Mouse (Mus musculus) embryonic facial prominence, embryonic 11.5 days (tissue): Measurements from ENCODE around the gene Fam19a2. TPM values are rescaled to one million over a fixed set of nuclear protein-coding genes. Genes with fewer than 3 reads are reported as not detected.

Experiments used
- ATAC-seq: fragments of 200-750 bp; cut with Nextera tagmentation; replicated peaks from 2 replicates; pipeline ENCODE4 v1.8.0; 2017; ENCODE audit warnings: low read depth; ENCODE audit not compliant: insufficient number of reproducible peaks, low FRiP score, low TSS enrichment
- DNase-seq: peaks from one replicate; pipeline ENCODE4 v3.0.0-alpha.2; 2015; ENCODE audit warnings: low spot score
- H3K27ac ChIP-seq: fragments of 300-500 bp; sonication (generic); replicated peaks from 2 replicates; pipeline ENCODE4 v1.5.1; 2014; ENCODE audit warnings: mild to moderate bottlenecking, low read depth, low read length, control low read depth
- H3K27me3 ChIP-seq: fragments of 300-500 bp; sonication (generic); 2 replicates; pipeline ENCODE4 v1.6.1; 2014; ENCODE audit warnings: mild to moderate bottlenecking, low read length, moderate library complexity, mixed read lengths; ENCODE audit not compliant: control insufficient read depth, insufficient read depth
- H3K36me3 ChIP-seq: fragments of 300-500 bp; sonication (generic); replicated peaks from 2 replicates; pipeline ENCODE4 v1.6.1; 2014; ENCODE audit warnings: low read depth, mild to moderate bottlenecking, low read length, moderate library complexity, mixed read lengths; ENCODE audit not compliant: control insufficient read depth, insufficient read depth
- H3K4me1 ChIP-seq: fragments of 300-500 bp; sonication (generic); 2 replicates; pipeline ENCODE4 v1.6.1; 2014; ENCODE audit warnings: low read length, mixed read lengths; ENCODE audit not compliant: control insufficient read depth, insufficient read depth
- H3K4me2 ChIP-seq: fragments of 300-500 bp; sonication (generic); 2 replicates; pipeline ENCODE4 v1.6.1; 2014; ENCODE audit warnings: low read depth, mild to moderate bottlenecking, control low read depth, low read length, moderate library complexity
- H3K4me3 ChIP-seq: fragments of 300-500 bp; sonication (generic); 2 replicates; pipeline ENCODE4 v1.5.1; 2014; ENCODE audit warnings: low read depth, low read length, control low read depth
- H3K9ac ChIP-seq: fragments of 300-500 bp; sonication (generic); replicated peaks from 2 replicates; pipeline ENCODE4 v1.6.1; 2014; ENCODE audit warnings: mild to moderate bottlenecking, control low read depth, low read length
- H3K9me3 ChIP-seq: fragments of 300-500 bp; sonication (generic); replicated peaks from 2 replicates; pipeline ENCODE4 v1.6.1; 2016; ENCODE audit warnings: mild to moderate bottlenecking, low read length, inconsistent platforms, mixed read lengths; ENCODE audit not compliant: control insufficient read depth
- WGBS: fragments of 180-500 bp; shearing (Covaris S2); extraction: QIAGEN DNeasy Blood & Tissue Kit; methylation state at CpG from one replicate; pipeline ENCODE4 v1.1.7; 2014; 5-methylcytosine and 5-hydroxymethylcytosine counted together
- polyA plus RNA-seq: library from polyadenylated mRNA; unstranded; fragments of >200 nt; fragmentation: Nextera tagmentation; extraction: Ambion mirVana; gene quantifications from 2 replicates; pipeline ENCODE4 v1.2.1, GENCODE M21; 2014

Fam19a2 gene
- polyA plus RNA-seq: 7.8 and 8.2 TPM in 2 replicates

DNA sequence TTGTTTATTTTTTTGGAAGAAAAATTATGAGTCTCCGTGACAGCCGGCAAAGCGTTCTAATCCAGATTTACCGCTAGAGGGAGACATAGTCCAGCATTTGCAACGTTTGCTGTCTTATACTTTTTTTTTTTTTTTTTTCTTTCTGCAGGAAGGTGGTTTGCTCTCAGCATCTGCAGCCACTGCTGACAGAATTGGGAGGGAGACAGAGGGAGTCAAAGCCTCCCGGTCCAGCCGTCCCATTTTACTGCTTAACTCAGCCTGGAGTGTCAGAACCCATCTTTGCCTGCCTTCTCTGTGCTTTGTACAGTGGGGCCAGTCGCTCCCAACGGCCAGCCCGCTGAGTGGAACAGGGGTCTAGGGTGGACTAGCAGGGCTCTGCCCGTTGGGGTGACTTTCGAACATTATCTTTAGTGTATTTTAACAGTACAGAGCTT lies at the start of gene Fam19a2:
TSS of gene Fam19a2 (plus strand) at position 121 of the 434 bp plus-strand sequence.
- H3K4me1 ChIP-seq: no peaks in the 10 kb centered on the region
- H3K27ac ChIP-seq: no peak within 1 kb of the TSS
- H3K9ac ChIP-seq: peak within 1 kb of the TSS; percentile 59
- DNase-seq (peak; percentile 90), ATAC-seq (peak; percentile 20; the same call in 1 of the 2 replicates)
- H3K36me3 ChIP-seq: no peaks in the 10 kb centered on the region
- peaks cover 8% of the 10 kb centered on the region; the same call in 1 of the 2 replicates for H3K27me3 ChIP-seq
- H3K9me3 ChIP-seq: no peaks in the 10 kb centered on the region
- 1% methylated on average over 12 of the region's 12 CpGs for WGBS
- H3K4me2 ChIP-seq: peak within 1 kb of the TSS; percentile 93
- peak within 1 kb of the TSS; percentile 54 for H3K4me3 ChIP-seq

DNA sequence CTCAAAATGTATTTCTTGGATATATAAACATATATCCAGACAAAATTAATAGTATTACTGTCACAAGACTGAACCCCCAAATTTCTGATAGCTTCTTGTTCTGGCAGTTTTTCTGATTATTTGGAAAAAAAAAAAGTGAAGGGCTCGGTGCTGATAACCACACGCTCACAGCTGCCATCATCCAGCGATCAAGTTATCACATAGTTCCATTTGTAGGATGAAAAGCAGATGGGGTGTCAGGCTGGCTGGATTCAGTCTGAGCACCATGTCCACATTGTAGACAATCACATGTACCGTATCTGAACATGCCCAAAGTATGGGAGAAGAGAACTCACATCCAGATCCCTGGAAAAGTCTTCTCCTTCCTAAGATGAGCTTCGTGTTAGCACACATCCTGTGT lies 41.0 kb upstream of the Fam19a2 start:
- no peak for ATAC-seq
- Histone ChIP-seq H3K36me3 (no peaks in the 10 kb centered on the region), H3K4me1 (no peaks in the 10 kb centered on the region), H3K4me3 (no peak overlapping the region), H3K9ac (no peak overlapping the region), H3K4me2 (no peak overlapping the region), H3K9me3 (no peaks in the 10 kb centered on the region), H3K27ac (no peak overlapping the region), H3K27me3 (no peaks in the 10 kb centered on the region)
- WGBS: 88% methylated on average over 5 of the region's 5 CpGs
- DNase-seq: no peak

DNA sequence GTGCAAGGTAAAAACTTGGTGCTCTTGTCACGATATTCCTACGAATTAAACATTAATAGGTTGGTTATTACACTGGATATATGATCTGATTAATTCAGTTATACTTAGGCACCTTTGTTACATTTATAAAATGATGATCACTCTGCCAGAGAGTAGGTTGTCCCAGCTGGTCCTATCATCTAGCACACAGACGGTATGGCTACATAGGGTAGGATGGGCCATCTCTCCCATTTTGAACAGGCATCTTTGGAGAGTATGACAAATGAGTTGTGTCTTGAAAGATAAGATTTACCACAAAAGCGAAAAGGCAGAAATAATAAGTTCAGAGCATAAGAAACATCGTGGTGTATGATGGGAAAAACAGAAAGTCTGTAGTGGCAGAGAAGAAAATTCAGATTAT lies 34.4 kb upstream of the Fam19a2 start:
- ATAC-seq (no peak), DNase-seq (no peak)
- Histone ChIP-seq H3K36me3 (no peaks in the 10 kb centered on the region), H3K27ac (no peak overlapping the region), H3K4me2 (no peak overlapping the region), H3K4me1 (no peaks in the 10 kb centered on the region), H3K9ac (no peak overlapping the region), H3K9me3 (no peaks in the 10 kb centered on the region), H3K4me3 (no peak overlapping the region), H3K27me3 (no peaks in the 10 kb centered on the region)
- 91% methylated on average over 5 of the region's 5 CpGs for WGBS

DNA sequence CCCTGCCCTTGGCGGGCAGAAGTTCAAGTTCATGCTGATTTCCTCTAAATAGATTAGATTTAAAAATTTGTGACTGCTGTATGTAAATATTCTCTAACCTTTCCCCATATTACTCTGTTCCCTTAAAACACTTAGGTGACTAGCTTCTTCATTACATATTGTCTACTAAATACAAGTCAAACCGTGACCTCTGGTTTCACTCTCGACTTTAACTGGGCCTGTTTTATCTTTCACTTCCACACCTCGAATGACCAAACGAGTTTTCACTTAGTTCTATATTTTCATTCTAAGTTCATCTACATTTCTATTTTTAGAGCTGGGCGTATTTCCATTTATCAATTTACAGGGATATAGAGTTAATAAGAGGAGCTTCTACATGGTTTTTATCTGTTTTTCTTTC lies 15.7 kb upstream of the Fam19a2 start:
- H3K4me1 ChIP-seq: no peaks in the 10 kb centered on the region
- no peaks in the 10 kb centered on the region for H3K27me3 ChIP-seq
- WGBS: 89% methylated on average over 6 of the region's 6 CpGs
- H3K36me3 ChIP-seq: no peaks in the 10 kb centered on the region
- no peaks in the 10 kb centered on the region for H3K9me3 ChIP-seq
- no peak for ATAC-seq
- no peak overlapping the region for H3K4me3 ChIP-seq
- H3K9ac ChIP-seq: no peak overlapping the region
- H3K27ac ChIP-seq: no peak overlapping the region
- no peak for DNase-seq
- H3K4me2 ChIP-seq: no peak overlapping the region

DNA sequence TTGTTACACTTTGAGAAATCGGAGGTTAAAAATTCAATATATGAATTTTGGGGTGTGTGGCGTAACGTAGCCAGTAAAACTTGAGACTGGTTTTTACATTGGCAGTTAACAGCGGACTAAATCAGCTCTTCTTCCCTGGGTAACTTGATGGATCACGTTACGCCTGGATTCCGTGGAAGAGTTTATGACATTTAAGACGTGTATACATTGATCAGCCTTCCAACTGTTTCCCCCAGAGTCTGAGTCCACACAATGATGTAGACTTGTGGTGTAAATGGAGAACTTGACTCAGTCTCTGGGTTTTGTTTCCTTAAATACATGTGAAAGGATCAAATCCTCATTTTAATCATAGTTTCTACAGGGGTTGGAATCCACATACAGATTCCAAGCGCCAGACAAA lies 11.9 kb upstream of the Fam19a2 start:
- H3K36me3 ChIP-seq: no peaks in the 10 kb centered on the region
- ATAC-seq: no peak

GRCm38 (mm10) chr10:123254299-123254698 lies 9.5 kb upstream of the Fam19a2 start:
- peak; percentile 69 for DNase-seq
- H3K4me2 ChIP-seq: no peak overlapping the region
- H3K4me3 ChIP-seq: no peak overlapping the region
- H3K9me3 ChIP-seq: no peaks in the 10 kb centered on the region
- no peak overlapping the region for H3K27ac ChIP-seq
- H3K36me3 ChIP-seq: no peaks in the 10 kb centered on the region
- ATAC-seq: no peak
- H3K4me1 ChIP-seq: no peaks in the 10 kb centered on the region
- no peak overlapping the region for H3K9ac ChIP-seq
- H3K27me3 ChIP-seq: no peaks in the 10 kb centered on the region
- WGBS: 36% methylated on average over 5 of the region's 5 CpGs

More for the DNA sequence above, 11.9 kb upstream of the Fam19a2 start:
- H3K27ac ChIP-seq: no peak overlapping the region
- H3K27me3 ChIP-seq: no peaks in the 10 kb centered on the region
- DNase-seq: peak; percentile 42
- no peak overlapping the region for H3K9ac ChIP-seq
- H3K4me3 ChIP-seq: no peak overlapping the region
- no peaks in the 10 kb centered on the region for H3K4me1 ChIP-seq
- no peaks in the 10 kb centered on the region for H3K9me3 ChIP-seq
- 61% methylated on average over 9 of the region's 9 CpGs for WGBS
- no peak overlapping the region for H3K4me2 ChIP-seq

- ATAC-seq (no peak), DNase-seq (no peak)
- Histone ChIP-seq H3K4me1 (no peaks in the 10 kb centered on the region), H3K4me2 (no peak overlapping the region), H3K36me3 (no peaks in the 10 kb centered on the region), H3K9ac (no peak overlapping the region), H3K4me3 (no peak overlapping the region), H3K27ac (no peak overlapping the region), H3K9me3 (no peaks in the 10 kb centered on the region), H3K27me3 (no peaks in the 10 kb centered on the region)
- WGBS: 78% methylated on average over 7 of the region's 7 CpGs
Observed at GRCm38 (mm10) chr10:123255674-123256348, 8.0 kb upstream of the Fam19a2 start.

GRCm38 (mm10) chr10:123264461-123265191 lies 830 bp downstream of the Fam19a2 start:
- no peaks in the 10 kb centered on the region for H3K4me1 ChIP-seq
- no peaks in the 10 kb centered on the region for H3K36me3 ChIP-seq
- DNase-seq (peak; percentile 70), ATAC-seq (peak; percentile 71)
- H3K9ac ChIP-seq: peak overlapping the region; percentile 59
- under 1% methylated on average over 80 of the region's 84 CpGs for WGBS
- peak overlapping the region; percentile 54 for H3K4me3 ChIP-seq
- H3K27me3 ChIP-seq: peaks cover 8% of the 10 kb centered on the region; the same call in 1 of the 2 replicates
- H3K4me2 ChIP-seq: peak overlapping the region; percentile 93
- H3K27ac ChIP-seq: no peak overlapping the region
- no peaks in the 10 kb centered on the region for H3K9me3 ChIP-seq
